Mouse (Mus musculus): ENCODE measurements around the gene Ccdc9. TPM values are rescaled to one million over a fixed set of nuclear protein-coding genes. Genes with fewer than 3 reads are reported as not detected.

Gene Ccdc9
- polyA plus RNA-seq, 2 experiments = 4.2 to 24.7 TPM

- Histone ChIP-seq H3K4me1 (replicated peaks; ENCODE audit: control insufficient read depth in 2 of 2, insufficient read depth in 2 of 2, low read length in 1 of 2) (peaks cover 0 to 5% of the 10 kb centered on the region in 2 experiments; a peak in 1 of 4 replicates), H3K9ac (replicated peaks) (no peak overlapping the region), H3K36me3 (replicated peaks; ENCODE audit: control insufficient read depth, insufficient read depth, low read depth) (no peaks in the 10 kb centered on the region), H3K4me3 (ENCODE audit: insufficient read depth in 1 of 2, low read depth in 2 of 2, low read length in 2 of 2) (no peak overlapping the region), H3K27me3 (ENCODE audit: control insufficient read depth, insufficient read depth, low read length) (no peaks in the 10 kb centered on the region), H3K9me3 (ENCODE audit: control insufficient read depth, low read length) (no peaks in the 10 kb centered on the region), H3K27ac (no peak overlapping the region), H3K4me2 (ENCODE audit: low read depth) (no peak overlapping the region)
- 17% methylated on average over 4 of the region's 4 CpGs for WGBS (ENCODE audit: insufficient replicate concordance)
- no peak for DNase-seq (ENCODE audit: low read depth in 3 of 3, low spot score in 3 of 3)
- TF ChIP-seq CTCF (IDR thresholded peaks at IDR 0.05; ENCODE audit: low read depth) = no peak
- no peak for TF ChIP-seq EP300 (IDR thresholded peaks at IDR 0.05; ENCODE audit: low read depth)
- no peak for ATAC-seq (ENCODE audit: insufficient read depth)
These were observed 32.4 kb downstream of the Ccdc9 start for GRCm38 (mm10) chr7:16254195-16254594.

GRCm38 (mm10) chr7:16250687-16251086, 35.9 kb downstream of the Ccdc9 start:
- H3K27me3 ChIP-seq (ENCODE audit: control insufficient read depth, insufficient read depth, low read length) = no peaks in the 10 kb centered on the region
- no peak overlapping the region for H3K4me2 ChIP-seq (ENCODE audit: low read depth)
- ATAC-seq (ENCODE audit: insufficient read depth) (no peak), DNase-seq (ENCODE audit: low read depth in 3 of 3, low spot score in 3 of 3) (no peak)
- no peaks in the 10 kb centered on the region for H3K36me3 ChIP-seq (replicated peaks; ENCODE audit: control insufficient read depth, insufficient read depth, low read depth)
- WGBS (ENCODE audit: insufficient replicate concordance) = 13% methylated on average over 5 of the region's 5 CpGs
- no peak overlapping the region for H3K4me3 ChIP-seq (ENCODE audit: insufficient read depth in 1 of 2, low read depth in 2 of 2, low read length in 2 of 2)
- no peak overlapping the region for H3K9ac ChIP-seq (replicated peaks)
- no peak for TF ChIP-seq EP300 (IDR thresholded peaks at IDR 0.05; ENCODE audit: low read depth)
- TF ChIP-seq CTCF (IDR thresholded peaks at IDR 0.05; ENCODE audit: low read depth) = no peak
- H3K4me1 ChIP-seq (replicated peaks; ENCODE audit: control insufficient read depth in 2 of 2, insufficient read depth in 2 of 2, low read length in 1 of 2) = peaks cover 0 to 5% of the 10 kb centered on the region in 2 experiments; a peak in 1 of 4 replicates
- H3K9me3 ChIP-seq (ENCODE audit: control insufficient read depth, low read length) = no peaks in the 10 kb centered on the region
- no peak overlapping the region for H3K27ac ChIP-seq

- 0 out of 2 replicates have a peak, but pooled peaks have one; percentile 5 for TF ChIP-seq CTCF (IDR thresholded peaks at IDR 0.05; ENCODE audit: low read depth)
- no peak for TF ChIP-seq EP300 (IDR thresholded peaks at IDR 0.05; ENCODE audit: low read depth)
- DNase-seq (ENCODE audit: low read depth in 3 of 3, low spot score in 3 of 3) = no peak
- no peak overlapping the region for H3K9ac ChIP-seq (replicated peaks)
- no peaks in the 10 kb centered on the region for H3K27me3 ChIP-seq (ENCODE audit: control insufficient read depth, insufficient read depth, low read length)
- no peaks in the 10 kb centered on the region for H3K36me3 ChIP-seq (replicated peaks; ENCODE audit: control insufficient read depth, insufficient read depth, low read depth)
- no peaks in the 10 kb centered on the region for H3K9me3 ChIP-seq (ENCODE audit: control insufficient read depth, low read length)
- peaks cover 19 to 34% of the 10 kb centered on the region in 2 experiments for H3K4me1 ChIP-seq (replicated peaks; ENCODE audit: control insufficient read depth in 2 of 2, insufficient read depth in 2 of 2, low read length in 1 of 2)
- 10% methylated on average over 2 of the region's 4 CpGs for WGBS (ENCODE audit: insufficient replicate concordance)
- H3K4me2 ChIP-seq (ENCODE audit: low read depth) = no peak overlapping the region
- no peak overlapping the region for H3K27ac ChIP-seq
- H3K4me3 ChIP-seq (ENCODE audit: insufficient read depth in 1 of 2, low read depth in 2 of 2, low read length in 2 of 2) = no peak overlapping the region
- no peak for ATAC-seq (ENCODE audit: insufficient read depth)
These were observed 40.6 kb downstream of the Ccdc9 start for GRCm38 (mm10) chr7:16245958-16246357.

- WGBS (ENCODE audit: insufficient replicate concordance) = 40% methylated on average over 5 of the region's 5 CpGs
- H3K9ac ChIP-seq (replicated peaks) = no peak within 1 kb of the TSS
- peaks cover 28 to 48% of the 10 kb centered on the region in 2 experiments for H3K4me1 ChIP-seq (replicated peaks; ENCODE audit: control insufficient read depth in 2 of 2, insufficient read depth in 2 of 2, low read length in 1 of 2)
- H3K27me3 ChIP-seq (ENCODE audit: control insufficient read depth, insufficient read depth, low read length) = no peaks in the 10 kb centered on the region
- H3K9me3 ChIP-seq (ENCODE audit: control insufficient read depth, low read length) = no peaks in the 10 kb centered on the region
- TF ChIP-seq EP300 (IDR thresholded peaks at IDR 0.05; ENCODE audit: low read depth) = no peak
- no peak for TF ChIP-seq CTCF (IDR thresholded peaks at IDR 0.05; ENCODE audit: low read depth)
- ATAC-seq (ENCODE audit: insufficient read depth) = no peak
- H3K27ac ChIP-seq = no peak within 1 kb of the TSS
- no peak for DNase-seq (ENCODE audit: low read depth in 3 of 3, low spot score in 3 of 3)
- H3K4me2 ChIP-seq (ENCODE audit: low read depth) = no peak within 1 kb of the TSS
- H3K36me3 ChIP-seq (replicated peaks; ENCODE audit: control insufficient read depth, insufficient read depth, low read depth) = no peaks in the 10 kb centered on the region
- no peak within 1 kb of the TSS for H3K4me3 ChIP-seq (ENCODE audit: insufficient read depth in 1 of 2, low read depth in 2 of 2, low read length in 2 of 2)
These were observed 42.5 kb downstream of the Ccdc9 start, which contains the start of gene C5ar2 for GRCm38 (mm10) chr7:16244067-16244466. Gene C5ar2 (minus strand): TSS chr7:16244154.

- ATAC-seq (ENCODE audit: insufficient read depth) (no peak), DNase-seq (ENCODE audit: low read depth in 3 of 3, low spot score in 3 of 3) (no peak)
- H3K27ac ChIP-seq = no peak overlapping the region; the same call in 1 of the 2 replicates
- H3K9ac ChIP-seq (replicated peaks) = peak overlapping the region; percentile 40
- no peaks in the 10 kb centered on the region for H3K36me3 ChIP-seq (replicated peaks; ENCODE audit: control insufficient read depth, insufficient read depth, low read depth)
- no peak for TF ChIP-seq EP300 (IDR thresholded peaks at IDR 0.05; ENCODE audit: low read depth)
- TF ChIP-seq CTCF (IDR thresholded peaks at IDR 0.05; ENCODE audit: low read depth) = no peak
- peak overlapping the region; percentile 75 for H3K4me2 ChIP-seq (ENCODE audit: low read depth)
- H3K4me3 ChIP-seq (ENCODE audit: insufficient read depth in 1 of 2, low read depth in 2 of 2, low read length in 2 of 2) = no peak overlapping the region
- no peaks in the 10 kb centered on the region for H3K27me3 ChIP-seq (ENCODE audit: control insufficient read depth, insufficient read depth, low read length)
- 26% methylated on average over 6 of the region's 6 CpGs for WGBS (ENCODE audit: insufficient replicate concordance)
- H3K4me1 ChIP-seq (replicated peaks; ENCODE audit: control insufficient read depth in 2 of 2, insufficient read depth in 2 of 2, low read length in 1 of 2) = peaks cover 28 to 48% of the 10 kb centered on the region in 2 experiments
- no peaks in the 10 kb centered on the region for H3K9me3 ChIP-seq (ENCODE audit: control insufficient read depth, low read length)
These were observed 44.4 kb downstream of the Ccdc9 start for GRCm38 (mm10) chr7:16242198-16242597.

Measured in liver, embryonic 14.5 days (tissue).